Mouse (Mus musculus) MEL (cell line): ENCODE results near the gene C3ar1. TPM values are rescaled to one million over a fixed set of nuclear protein-coding genes. Genes with fewer than 3 reads are reported as not detected.

Experiments used
- DNase-seq: peaks from one replicate; pipeline ENCODE4 v3.0.0; 2011; ENCODE audit warnings: low read depth, low spot score
- H3K27ac ChIP-seq: 2 replicates; pipeline ENCODE4 v1.5.1; 2012; ENCODE audit warnings: low read depth, mild to moderate bottlenecking, control low read depth, low read length, moderate library complexity; ENCODE audit not compliant: control insufficient read depth
- H3K27me3 ChIP-seq, 2 experiments: fragments of 150-350 bp in 1 of 2; sonication (generic) in 1 of 2; 2 replicates each; pipeline ENCODE4 v1.6.1; 2012; ENCODE audit warnings: low read length in 2 of 2, mild to moderate bottlenecking in 2 of 2, improper control_type of control experiment in 1 of 2, moderate library complexity in 1 of 2; ENCODE audit not compliant: insufficient read depth in 2 of 2, control insufficient read depth in 1 of 2
- H3K36me3 ChIP-seq, 2 experiments: 2 replicates each; pipeline ENCODE4 v1.6.1; 2012 to 2014; ENCODE audit warnings: low read length in 2 of 2, improper control_type of control experiment in 1 of 2, inconsistent platforms in 1 of 2, mild to moderate bottlenecking in 1 of 2; ENCODE audit not compliant: insufficient read depth in 2 of 2, control insufficient read depth in 1 of 2
- H3K4me1 ChIP-seq, 2 experiments: fragments of 150-350 bp in 1 of 2; sonication (generic) in 1 of 2; 2 replicates each; pipeline ENCODE4 v1.6.1; 2012; ENCODE audit warnings: low read length in 2 of 2, improper control_type of control experiment in 1 of 2, mild to moderate bottlenecking in 1 of 2; ENCODE audit not compliant: insufficient read depth in 2 of 2, control insufficient read depth in 1 of 2
- H3K4me3 ChIP-seq, 2 experiments: fragments of 150-350 bp in 1 of 2; sonication (generic) in 1 of 2; 2 replicates each; pipeline ENCODE4 v1.5.1; 2012; ENCODE audit warnings: low read depth in 2 of 2, low read length in 2 of 2, mild to moderate bottlenecking in 2 of 2, moderate library complexity in 2 of 2, control low read depth in 1 of 2, improper control_type of control experiment in 1 of 2; ENCODE audit not compliant: control insufficient read depth in 1 of 2, insufficient read depth in 1 of 2
- H3K79me2 ChIP-seq: 2 replicates; pipeline ENCODE4 v1.6.1; 2012; ENCODE audit warnings: mild to moderate bottlenecking, low read length, moderate library complexity; ENCODE audit not compliant: control insufficient read depth, poor library complexity, insufficient read depth
- H3K9ac ChIP-seq: 2 replicates; pipeline ENCODE4 v1.6.1; 2012; ENCODE audit warnings: low read depth, mild to moderate bottlenecking, control low read depth, low read length, moderate library complexity; ENCODE audit not compliant: control insufficient read depth, poor library complexity, severe bottlenecking
- H3K9me3 ChIP-seq: fragments of 150-350 bp; sonication (generic); replicated peaks from 2 replicates; pipeline ENCODE4 v1.6.1; 2012; ENCODE audit warnings: mild to moderate bottlenecking, low read length, improper control_type of control experiment, moderate library complexity; ENCODE audit not compliant: insufficient read depth
- CTCF ChIP-seq, 3 experiments: IDR thresholded peaks in 2 of 3; conservative IDR thresholded peaks in 1 of 3; 2 replicates each; pipeline ENCODE4 v1.5.1; 2011 to 2012; ENCODE audit warnings: low read length in 3 of 3, low read depth in 2 of 3, mild to moderate bottlenecking in 2 of 3, improper control_type of control experiment in 1 of 3, inconsistent platforms in 1 of 3, mixed read lengths in 1 of 3, moderate library complexity in 1 of 3; ENCODE audit not compliant: control insufficient read depth in 1 of 3, insufficient read depth in 1 of 3, poor library complexity in 1 of 3, severe bottlenecking in 1 of 3
- E2F4 ChIP-seq: IDR thresholded peaks from 2 replicates; pipeline ENCODE4 v1.6.1; 2011; ENCODE audit warnings: low read depth, low read length, improper control_type of control experiment, borderline replicate concordance
- ELF1 ChIP-seq: IDR thresholded peaks from 2 replicates; pipeline ENCODE4 v1.6.1; 2014; ENCODE audit warnings: low read depth, mild to moderate bottlenecking, inconsistent platforms, low read length, improper control_type of control experiment, moderate library complexity
- EP300 ChIP-seq, 2 experiments: IDR thresholded peaks; 2 replicates each; pipeline ENCODE4 v1.6.1; 2011; ENCODE audit warnings: improper control_type of control experiment in 2 of 2, low read length in 2 of 2, low read depth in 1 of 2, mild to moderate bottlenecking in 1 of 2
- ETS1 ChIP-seq: IDR thresholded peaks from 2 replicates; pipeline ENCODE4 v1.6.1; 2012; ENCODE audit warnings: low read depth, mild to moderate bottlenecking, inconsistent platforms, low read length, improper control_type of control experiment, moderate library complexity
- GABPA ChIP-seq: IDR thresholded peaks from 2 replicates; pipeline ENCODE4 v1.6.1; 2012; ENCODE audit warnings: low read depth, mild to moderate bottlenecking, inconsistent platforms, low read length, improper control_type of control experiment, moderate library complexity
- MAFK ChIP-seq: IDR thresholded peaks from 2 replicates; pipeline ENCODE4 v1.6.1; 2011; ENCODE audit warnings: low read depth, mild to moderate bottlenecking, low read length, improper control_type of control experiment, borderline replicate concordance
- MAX ChIP-seq: IDR thresholded peaks from 2 replicates; pipeline ENCODE4 v1.6.1; 2011; ENCODE audit warnings: low read length, improper control_type of control experiment
- MAZ ChIP-seq: IDR thresholded peaks from 2 replicates; pipeline ENCODE4 v1.6.1; 2012; ENCODE audit warnings: low read depth, mild to moderate bottlenecking, inconsistent platforms, low read length, improper control_type of control experiment
- MXI1 ChIP-seq: IDR thresholded peaks from 2 replicates; pipeline ENCODE4 v1.6.1; 2011; ENCODE audit warnings: mild to moderate bottlenecking, low read depth, low read length, improper control_type of control experiment
- MYB ChIP-seq: IDR thresholded peaks from 2 replicates; pipeline ENCODE4 v1.6.1; 2011; ENCODE audit warnings: mild to moderate bottlenecking, low read depth, low read length, improper control_type of control experiment
- MYC ChIP-seq: IDR thresholded peaks from 2 replicates; pipeline ENCODE4 v1.6.1; 2011; ENCODE audit warnings: low read depth, mild to moderate bottlenecking, low read length, improper control_type of control experiment, moderate library complexity
- NELFE ChIP-seq: IDR thresholded peaks from 2 replicates; pipeline ENCODE4 v1.6.1; 2011; ENCODE audit warnings: low read depth, low read length, improper control_type of control experiment
- POLR2AphosphoS2 ChIP-seq: IDR thresholded peaks from 2 replicates; pipeline ENCODE4 v1.6.1; 2011; ENCODE audit warnings: low read length, improper control_type of control experiment
- POLR2AphosphoS5 ChIP-seq: IDR thresholded peaks from 2 replicates; pipeline ENCODE4 v1.6.1; 2012; ENCODE audit warnings: low read depth, borderline replicate concordance, mild to moderate bottlenecking, inconsistent platforms, low read length, moderate library complexity, mixed read lengths
- RAD21 ChIP-seq: IDR thresholded peaks from 2 replicates; pipeline ENCODE4 v1.6.1; 2011; ENCODE audit warnings: mild to moderate bottlenecking, low read depth, low read length, improper control_type of control experiment
- SIN3A ChIP-seq: IDR thresholded peaks from 2 replicates; pipeline ENCODE4 v1.6.1; 2012; ENCODE audit warnings: low read length, improper control_type of control experiment, inconsistent platforms
- SMC3 ChIP-seq: IDR thresholded peaks from 2 replicates; pipeline ENCODE4 v1.6.1; 2011; ENCODE audit warnings: low read depth, low read length, improper control_type of control experiment
- TAL1 ChIP-seq: IDR thresholded peaks from 2 replicates; pipeline ENCODE4 v1.6.1; 2012; ENCODE audit warnings: mild to moderate bottlenecking, inconsistent platforms, low read length, moderate library complexity, mixed read lengths
- TBP ChIP-seq: IDR thresholded peaks from 2 replicates; pipeline ENCODE4 v1.8.0; 2011; ENCODE audit warnings: low read depth, low read length, improper control_type of control experiment
- UBTF ChIP-seq: IDR thresholded peaks from 2 replicates; pipeline ENCODE4 v1.6.1; 2012; ENCODE audit warnings: low read depth, mild to moderate bottlenecking, inconsistent platforms, low read length, improper control_type of control experiment, moderate library complexity, borderline replicate concordance; ENCODE audit not compliant: insufficient read depth
- USF1 ChIP-seq: IDR thresholded peaks from 2 replicates; pipeline ENCODE4 v1.6.1; 2014; ENCODE audit warnings: low read depth, mild to moderate bottlenecking, inconsistent platforms, low read length, improper control_type of control experiment, moderate library complexity
- USF2 ChIP-seq, 2 experiments: IDR thresholded peaks; 2 replicates each; pipeline ENCODE4 v1.6.1; 2011 to 2012; ENCODE audit warnings: improper control_type of control experiment in 2 of 2, low read length in 2 of 2, borderline replicate concordance in 1 of 2, inconsistent platforms in 1 of 2, low read depth in 1 of 2, mild to moderate bottlenecking in 1 of 2; ENCODE audit not compliant: insufficient read depth in 1 of 2
- ZC3H11A ChIP-seq: IDR thresholded peaks from 2 replicates; pipeline ENCODE4 v1.6.1; 2012; ENCODE audit warnings: low read depth, mild to moderate bottlenecking, inconsistent platforms, low read length, improper control_type of control experiment
- polyA plus RNA-seq, 2 experiments: library from polyadenylated mRNA; stranded (reverse) in 1 of 2; unstranded in 1 of 2; fragments of >175 nt in 1 of 2; fragments of >200 nt in 1 of 2; gene quantifications; 2 replicates each; pipeline versions ENCODE4 v1.2.1 to v1.2.4; 2012; ENCODE audit warnings: low replicate concordance in 2 of 2, low read depth in 1 of 2; ENCODE audit not compliant: insufficient read length in 2 of 2, insufficient read depth in 1 of 2, missing spikeins in 1 of 2
- total RNA-seq: library from RNA; depleted of rRNA; stranded (reverse); fragments of 300-350 nt; gene quantifications from 2 replicates; pipeline ENCODE4 v1.2.3, GENCODE M21; 2012

Gene C3ar1
- total and polyA plus RNA-seq, 3 experiments = 0.33 to 0.69 TPM; not detected in 1

DNA sequence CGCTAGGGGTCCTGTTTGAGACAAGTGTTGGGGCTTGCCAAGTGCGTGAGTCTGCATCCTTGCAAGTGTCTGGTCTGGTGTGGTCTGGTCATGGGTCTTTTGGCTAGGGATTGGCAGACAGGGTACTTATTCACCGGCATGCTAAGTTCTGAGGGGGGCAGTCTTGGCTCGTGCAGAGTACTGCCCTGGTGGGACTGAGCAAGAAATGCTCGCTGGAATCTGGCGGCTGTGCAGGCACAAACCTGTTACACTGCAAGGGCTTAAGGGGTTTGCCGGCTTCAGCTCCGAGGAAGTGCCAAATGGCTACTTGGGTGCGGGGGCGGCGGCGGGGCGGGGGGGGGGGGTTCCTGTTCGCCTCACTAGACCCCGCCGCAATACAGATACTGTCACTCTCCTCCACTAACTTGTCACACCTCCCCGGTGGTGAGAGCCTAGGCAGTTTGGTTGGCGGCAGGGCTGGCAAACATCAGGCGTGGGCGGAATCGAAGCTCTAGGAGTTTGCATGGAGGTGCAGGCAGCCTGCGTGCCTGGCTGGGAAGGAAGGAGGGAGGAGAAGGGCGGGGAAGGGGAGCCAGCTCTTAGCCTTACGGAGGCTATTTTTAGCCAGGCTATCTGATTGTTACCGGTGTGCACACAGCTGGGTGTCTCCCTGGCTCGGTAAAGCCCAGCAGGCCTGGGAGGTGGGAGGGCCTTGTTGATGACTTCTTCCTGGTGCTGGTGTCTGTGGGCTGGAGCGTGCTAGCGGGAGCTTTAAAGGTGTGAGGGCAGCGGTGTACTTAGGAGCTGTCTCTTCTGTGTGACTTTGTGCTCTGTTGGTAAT, 29.8 kb downstream of the C3ar1 start (continued):
- TF ChIP-seq SMC3 (no peak), MYC (peak; percentile 62), TBP (no peak), MYB (0 out of 2 replicates have a peak, but pooled peaks have one; percentile 19)

DNA sequence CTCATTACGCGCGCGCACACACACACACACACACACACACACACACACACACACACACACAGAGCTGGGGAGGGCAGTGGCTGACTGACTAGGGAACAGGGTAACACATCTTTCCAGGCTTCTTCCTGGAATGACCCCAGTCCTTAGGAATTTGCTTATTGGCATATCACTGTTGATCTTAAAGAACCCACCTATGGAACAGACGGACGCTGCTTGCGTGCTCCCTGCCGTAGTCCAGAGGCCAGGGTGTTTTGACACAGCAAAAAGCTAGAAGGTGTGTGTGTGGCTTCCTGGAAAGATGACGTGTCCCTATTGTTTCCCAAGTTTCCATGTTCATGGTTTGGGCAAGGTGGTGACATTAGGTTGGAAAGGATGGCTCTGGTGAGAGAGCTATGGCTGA, 30.8 kb downstream of the C3ar1 start:
- peaks cover 0 to 20% of the 10 kb centered on the region in 2 experiments; a peak in 3 of 4 replicates for H3K36me3 ChIP-seq
- no peak overlapping the region for H3K9ac ChIP-seq
- H3K4me3 ChIP-seq = no peak overlapping the region
- DNase-seq = no peak
- no peak for TF ChIP-seq ETS1
- TF ChIP-seq TAL1 = no peak
- TF ChIP-seq UBTF = no peak
- TF ChIP-seq MXI1 = no peak
- no peak for TF ChIP-seq TBP
- TF ChIP-seq USF1 = no peak
- TF ChIP-seq MYB = no peak
- TF ChIP-seq MYC = no peak
- TF ChIP-seq POLR2AphosphoS2 = no peak
- TF ChIP-seq MAZ = no peak
- TF ChIP-seq E2F4 = no peak
- TF ChIP-seq RAD21 = no peak
- no peak for TF ChIP-seq NELFE
- H3K27ac ChIP-seq = no peak overlapping the region
- H3K27me3 ChIP-seq = no peaks in the 10 kb centered on the region
- H3K9me3 ChIP-seq = no peaks in the 10 kb centered on the region
- H3K79me2 ChIP-seq = peaks cover 8% of the 10 kb centered on the region
- peaks cover 4 to 26% of the 10 kb centered on the region in 2 experiments for H3K4me1 ChIP-seq

DNA sequence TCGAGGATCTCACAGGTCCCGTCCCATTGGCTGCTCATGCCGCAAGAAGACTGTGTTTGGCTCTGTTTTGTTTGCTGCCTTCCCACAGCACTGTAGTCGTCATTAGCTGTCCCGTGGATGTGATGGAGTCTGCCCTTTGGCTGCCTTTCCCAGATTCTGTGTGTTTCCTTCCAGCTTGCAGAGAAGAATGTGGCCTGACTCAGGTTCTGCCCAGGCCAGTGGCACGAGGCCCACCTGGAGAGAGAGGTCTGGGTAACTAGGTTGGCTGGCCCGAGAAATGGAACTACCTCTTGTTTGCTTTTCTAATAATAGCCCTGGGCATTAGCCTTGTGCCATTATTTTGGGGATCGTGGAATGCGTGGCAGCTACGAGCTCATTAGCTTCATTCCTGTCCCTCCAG, 31.9 kb downstream of the C3ar1 start:
- H3K9me3 ChIP-seq = no peaks in the 10 kb centered on the region
- no peaks in the 10 kb centered on the region for H3K27me3 ChIP-seq
- peaks cover 14% of the 10 kb centered on the region for H3K79me2 ChIP-seq
- H3K27ac ChIP-seq = no peak overlapping the region
- no peak for DNase-seq
- peaks cover 5 to 26% of the 10 kb centered on the region in 2 experiments for H3K4me1 ChIP-seq
- H3K4me3 ChIP-seq = no peak overlapping the region
- no peak overlapping the region for H3K9ac ChIP-seq
- no peak for TF ChIP-seq USF1
- no peak for TF ChIP-seq EP300 (IDR thresholded peaks at IDR 0.05; ENCODE audit: low read depth in 1 of 2, low read length in 2 of 2)
- TF ChIP-seq SIN3A = no peak
- TF ChIP-seq CTCF (IDR thresholded peaks at IDR 0.05 in 2 of 3, conservative IDR thresholded peaks at IDR 0.05 in 1 of 3; ENCODE audit: control insufficient read depth in 1 of 3, insufficient read depth in 1 of 3, low read depth in 2 of 3, low read length in 3 of 3, poor library complexity in 1 of 3, severe bottlenecking in 1 of 3) = no peak
- TF ChIP-seq POLR2AphosphoS5 = no peak
- no peak for TF ChIP-seq RAD21
- no peak for TF ChIP-seq ETS1
- TF ChIP-seq NELFE = no peak
- no peak for TF ChIP-seq TAL1
- TF ChIP-seq MAFK = no peak
- no peak for TF ChIP-seq SMC3
- TF ChIP-seq ZC3H11A = no peak
- TF ChIP-seq MAX = no peak
- TF ChIP-seq USF2 (IDR thresholded peaks at IDR 0.05; ENCODE audit: borderline replicate concordance in 1 of 2, insufficient read depth in 1 of 2, low read depth in 1 of 2, low read length in 2 of 2) = no peak
- no peak for TF ChIP-seq ELF1
- TF ChIP-seq GABPA = no peak
- peaks cover 0 to 21% of the 10 kb centered on the region in 2 experiments; a peak in 3 of 4 replicates for H3K36me3 ChIP-seq
